Mouse (Mus musculus) left cerebral cortex, adult 2 months (tissue): ENCODE results near the gene Nudt15. TPM values are rescaled to one million over a fixed set of nuclear protein-coding genes. Genes with fewer than 3 reads are reported as not detected.
"Not testable (repeated sequence)": the region's sequence is repeated elsewhere in the genome, so short reads cannot be mapped to it uniquely, and the experiment has no call there.

Experiments used
- DNase-seq, 2 experiments: peaks; one replicate each; pipeline ENCODE4 v3.0.0; 2021 to 2022; ENCODE audit warnings: low spot score in 2 of 2, mixed read lengths in 1 of 2; ENCODE audit errors: extremely low spot score in 1 of 2
- H3K27ac ChIP-seq: fragments of 200-600 bp; 2 replicates; pipeline ENCODE4 v1.8.1; 2022
- H3K4me3 ChIP-seq: fragments of 200-600 bp; 2 replicates; pipeline ENCODE4 v1.8.1; 2022
- CTCF ChIP-seq: fragments of 200-600 bp; IDR thresholded peaks from 2 replicates; pipeline ENCODE4 v1.8.1; 2022; ENCODE audit warnings: antibody characterized with exemption, mild to moderate bottlenecking, moderate library complexity
- intact Hi-C: fragments of 180-260 bp; cut with DNase I; formaldehyde crosslinking; loops from one replicate; pipeline ENCODE4 v1.15.1; 2025
- total RNA-seq, 2 experiments: library from RNA; stranded (reverse); gene quantifications; 2 replicates each; pipeline ENCODE4 v1.2.3; 2021

Gene Nudt15
- total RNA-seq, 2 experiments from 2014 or later, result 5.2 to 6.0 TPM

DNA sequence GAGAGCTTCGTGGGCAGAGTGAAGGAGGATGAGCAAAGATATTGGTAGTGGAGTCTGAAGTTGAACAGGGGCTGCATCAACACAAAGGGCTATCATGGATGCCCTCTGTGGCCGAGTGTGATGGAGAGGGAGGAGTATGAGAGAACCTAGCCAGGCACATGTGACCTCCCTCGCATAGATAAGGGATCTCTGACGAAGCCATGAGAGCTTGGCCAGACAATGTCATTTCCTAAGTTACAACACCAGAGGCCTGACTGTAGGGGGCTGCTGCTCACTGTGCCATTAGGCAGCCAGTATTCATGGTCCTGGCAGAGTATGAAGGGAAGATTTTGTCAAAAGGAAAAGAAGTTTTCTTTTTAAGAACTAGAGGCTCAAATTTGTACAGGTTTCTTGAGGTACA is 1.0 kb downstream of the Nudt15 start:
- Histone ChIP-seq H3K27ac (no peak overlapping the region), H3K4me3 (no peak overlapping the region)
- intact Hi-C loops, result no loop called here
- no peak for TF ChIP-seq CTCF
- DNase-seq, result no peak

DNA sequence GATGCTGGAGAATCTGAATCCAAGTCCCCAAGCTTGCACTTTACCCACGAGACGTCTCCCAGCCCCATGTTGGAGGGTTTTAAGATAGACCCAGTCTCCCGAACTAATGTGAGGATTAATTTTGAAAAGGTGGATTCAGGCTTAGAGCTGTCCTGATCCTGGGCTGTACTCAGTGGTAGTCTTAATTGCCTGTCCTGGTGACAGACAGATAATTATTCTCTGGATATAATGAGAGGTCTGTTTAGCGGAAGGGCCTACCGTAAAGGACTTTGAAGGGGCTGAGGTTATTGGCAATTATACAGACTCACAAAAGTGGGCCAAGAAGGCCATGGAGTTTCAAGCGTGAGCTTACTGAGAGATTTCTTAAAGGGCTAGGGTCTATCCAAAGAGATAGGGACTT is 4.3 kb downstream of the Nudt15 start:
- TF ChIP-seq CTCF, result no peak
- no peak overlapping the region for H3K27ac ChIP-seq

DNA sequence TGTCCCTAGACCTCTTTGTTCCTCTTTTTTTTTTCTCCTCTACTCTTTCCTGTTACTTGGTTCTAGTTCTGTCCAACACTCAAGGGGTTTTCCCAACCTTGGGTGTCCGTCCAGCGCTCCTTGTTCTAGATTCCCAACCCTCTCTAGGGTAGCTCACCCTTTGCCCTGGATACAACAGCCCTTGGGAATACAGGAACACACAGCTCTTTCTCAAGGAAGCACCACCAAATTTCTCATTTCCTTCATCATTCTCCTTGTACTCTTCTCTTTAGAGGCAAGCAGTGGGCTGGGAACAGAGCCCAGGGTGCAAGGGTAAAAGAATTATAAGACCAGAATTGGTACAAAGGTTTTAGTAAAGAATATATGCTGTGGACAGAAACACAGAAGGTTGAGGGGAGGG is 12.4 kb downstream of the Nudt15 start:
- intact Hi-C loops, result loop anchor here (10.0 kb wide), 1 partner anchor 1449 kb away; no protein-coding TSS in a partner anchor
- TF ChIP-seq CTCF, result no peak
- no peak for DNase-seq

More for the DNA sequence above, 4.3 kb downstream of the Nudt15 start:
- H3K4me3 ChIP-seq, result no peak overlapping the region
- intact Hi-C loops, result no loop called here
- no peak for DNase-seq

DNA sequence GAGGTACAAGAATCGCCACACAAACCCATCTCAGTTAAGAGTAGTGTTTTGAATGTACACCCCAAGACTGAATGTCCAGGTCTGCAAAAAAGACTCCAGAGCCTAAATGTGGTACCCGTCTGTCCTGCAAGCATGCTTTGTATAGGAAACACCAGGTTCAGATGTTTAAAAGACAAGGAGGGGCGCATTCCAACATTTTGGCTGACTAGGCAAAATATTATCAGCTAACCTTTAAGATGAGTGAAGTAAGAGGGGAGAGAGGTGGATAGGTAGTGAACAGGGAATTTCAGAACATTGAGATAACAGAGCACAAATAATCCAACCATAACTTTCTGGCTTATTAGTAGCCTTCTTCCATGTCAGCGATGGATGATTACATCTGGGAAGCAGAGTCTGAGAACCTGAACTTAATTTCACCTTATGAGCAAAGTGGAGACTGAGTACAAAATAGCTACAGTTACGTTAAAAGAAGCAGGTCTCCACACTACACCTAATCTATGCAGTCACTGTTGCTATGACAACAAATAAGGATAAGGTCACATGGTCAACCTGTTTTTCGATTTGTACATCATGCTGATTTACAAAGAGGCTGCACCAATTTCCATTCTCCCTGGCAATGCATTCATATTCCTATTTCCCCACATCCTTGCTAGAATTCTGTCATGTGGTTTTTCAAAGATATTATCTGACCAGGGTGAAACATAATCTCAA is 14.1 kb downstream of the Nudt15 start:
- intact Hi-C loops, result loop anchor here (10.0 kb wide), 1 partner anchor 1451 kb away; no protein-coding TSS in a partner anchor
- no peak overlapping the region for H3K27ac ChIP-seq
- no peak overlapping the region for H3K4me3 ChIP-seq
- no peak for DNase-seq
- no peak for TF ChIP-seq CTCF

More for the DNA sequence above, 12.4 kb downstream of the Nudt15 start:
- Histone ChIP-seq H3K27ac (no peak overlapping the region), H3K4me3 (no peak overlapping the region)

DNA sequence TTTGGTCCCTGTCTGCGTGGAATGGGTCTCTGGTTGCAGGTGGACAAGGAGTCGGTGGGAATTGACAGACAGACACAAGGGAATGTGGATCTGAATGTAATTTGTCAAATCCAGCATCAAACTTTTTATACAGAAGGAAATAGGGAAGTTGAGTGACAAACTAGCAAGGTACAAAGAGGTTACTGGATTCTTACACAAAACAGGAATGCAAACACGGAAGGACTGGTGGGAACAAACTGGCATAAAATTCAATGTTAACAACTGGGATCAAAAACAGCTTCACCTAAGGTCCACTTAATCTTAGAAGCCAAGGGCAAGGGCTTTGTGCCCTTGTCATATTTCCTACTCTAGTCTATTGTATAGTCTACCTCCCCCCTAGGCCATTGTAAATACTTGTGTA is 19.4 kb downstream of the Nudt15 start:
- H3K4me3 ChIP-seq, H3K27ac ChIP-seq, DNase-seq: not testable (repeated sequence)
- intact Hi-C loops, result loop anchor here (5.0 kb wide), 1 partner anchor 1179 kb away; no protein-coding TSS in a partner anchor

DNA sequence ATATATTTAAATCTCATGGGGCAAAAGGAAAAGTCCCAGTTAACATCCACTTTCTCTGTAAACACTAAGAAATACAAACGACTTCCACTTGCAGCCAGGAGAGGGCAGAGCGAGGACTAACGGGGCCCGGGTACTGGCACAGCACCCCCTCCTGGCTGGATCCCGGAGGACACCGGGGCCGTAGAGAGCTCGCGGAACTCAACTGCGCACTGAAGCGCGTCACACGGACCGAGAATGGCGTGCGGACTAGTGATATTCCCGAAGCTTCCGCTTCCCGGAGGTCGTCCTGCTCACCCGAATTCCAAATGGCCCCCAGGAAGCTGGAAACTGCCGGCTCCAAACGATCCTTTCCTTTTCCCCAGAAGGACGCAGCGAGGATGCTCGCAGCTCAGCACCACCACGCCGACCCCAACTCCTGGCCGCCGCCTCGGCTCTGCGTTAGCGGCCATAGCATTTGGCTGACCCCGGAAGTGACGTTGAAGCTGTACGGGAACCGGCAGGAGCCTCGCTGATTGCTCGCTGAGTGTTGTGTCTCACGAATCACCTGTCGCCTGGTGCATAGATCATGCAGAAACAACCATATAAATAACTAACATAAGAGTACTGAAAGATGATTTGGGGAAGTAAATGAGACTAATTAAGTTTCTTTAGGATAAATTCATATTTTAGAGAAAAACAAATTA is 23.1 kb downstream of the Nudt15 start, which contains the start of gene Sucla2:
Sucla2 (plus strand) TSS at position 554 of the 683 bp plus-strand sequence.
- peak; percentile 99 for TF ChIP-seq CTCF
- Histone ChIP-seq H3K27ac (peak within 1 kb of the TSS; percentile 97), H3K4me3 (peak within 1 kb of the TSS; percentile 65)
- intact Hi-C loops, result loop anchor here (1.0 to 5.0 kb wide), 3 partner anchors 14 to 1182 kb away; partner anchors contain the start of gene Med4
- peak; percentile 93 to 94 for DNase-seq

DNA sequence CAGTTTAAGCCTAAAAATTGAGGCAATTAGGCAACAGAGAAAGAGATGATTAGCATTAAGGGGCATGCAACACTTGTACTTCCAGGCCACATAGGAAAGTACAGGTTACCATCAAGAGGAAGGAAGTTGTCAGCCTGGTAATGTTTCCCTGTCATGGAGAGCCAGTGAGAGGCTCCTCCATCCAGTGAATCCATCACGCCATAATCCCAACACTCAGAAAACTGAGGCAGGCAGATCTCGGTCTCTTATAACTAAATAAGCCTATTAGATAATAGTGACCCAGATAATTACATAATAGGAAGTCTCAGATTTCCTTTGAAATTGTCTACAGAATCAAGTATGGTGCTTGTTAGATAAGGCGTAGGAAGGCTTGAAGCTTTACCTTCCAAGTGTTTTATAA is 23.9 kb downstream of the Nudt15 start:
- no peak for DNase-seq
- H3K27ac ChIP-seq, result peak overlapping the region; percentile 97
- peak overlapping the region; percentile 65; the same call in 1 of the 2 replicates for H3K4me3 ChIP-seq
- no peak for TF ChIP-seq CTCF
- intact Hi-C loops, result loop anchor here (2.0 kb wide), 1 partner anchor 13 kb away; the partner anchor contains the start of gene Med4

DNA sequence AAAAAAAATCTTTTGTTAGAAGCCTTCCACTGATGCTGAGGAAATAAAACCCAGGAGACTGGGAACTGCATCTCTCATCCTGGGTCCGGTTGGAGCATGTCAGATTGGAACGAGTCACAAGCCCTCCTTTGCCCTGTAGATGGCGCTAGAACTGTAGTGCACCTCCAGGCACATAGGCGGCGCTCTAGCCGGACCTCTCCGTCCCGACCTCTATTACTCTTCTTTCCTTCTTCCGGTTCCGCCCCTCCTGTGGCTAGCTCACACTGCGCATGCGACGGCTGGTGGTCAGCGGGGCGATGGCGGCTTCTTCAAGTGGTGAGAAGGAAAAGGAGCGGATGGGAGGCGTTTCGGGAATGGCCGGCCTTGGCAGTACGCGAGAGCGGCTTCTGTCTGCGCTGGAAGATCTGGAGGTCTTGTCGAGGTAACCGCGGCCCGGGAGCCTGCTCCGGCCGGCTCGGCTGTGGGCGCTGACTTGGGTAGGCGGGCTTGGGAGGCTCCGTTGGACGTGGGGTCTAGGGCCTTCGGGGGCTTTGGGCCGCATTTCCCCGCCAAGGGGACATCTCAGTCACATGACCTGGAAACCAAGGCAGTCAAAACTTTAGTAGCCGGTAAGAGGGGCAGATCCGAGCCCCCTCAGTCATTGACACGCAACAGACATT is 38.1 kb downstream of the Nudt15 start, which contains the start of gene Med4:
Med4 (plus strand) TSS at position 261 of the 659 bp plus-strand sequence.
- DNase-seq, result peak; percentile 93 to 98
- intact Hi-C loops, result loop anchor here (2.0 to 10.0 kb wide), 3 partner anchors 15 to 405 kb away; partner anchors contain the start of genes Itm2b and Sucla2
- peak; percentile 100 for TF ChIP-seq CTCF
- Histone ChIP-seq H3K4me3 (peak within 1 kb of the TSS; percentile 85), H3K27ac (peak within 1 kb of the TSS; percentile 41; the same call in 1 of the 2 replicates)

DNA sequence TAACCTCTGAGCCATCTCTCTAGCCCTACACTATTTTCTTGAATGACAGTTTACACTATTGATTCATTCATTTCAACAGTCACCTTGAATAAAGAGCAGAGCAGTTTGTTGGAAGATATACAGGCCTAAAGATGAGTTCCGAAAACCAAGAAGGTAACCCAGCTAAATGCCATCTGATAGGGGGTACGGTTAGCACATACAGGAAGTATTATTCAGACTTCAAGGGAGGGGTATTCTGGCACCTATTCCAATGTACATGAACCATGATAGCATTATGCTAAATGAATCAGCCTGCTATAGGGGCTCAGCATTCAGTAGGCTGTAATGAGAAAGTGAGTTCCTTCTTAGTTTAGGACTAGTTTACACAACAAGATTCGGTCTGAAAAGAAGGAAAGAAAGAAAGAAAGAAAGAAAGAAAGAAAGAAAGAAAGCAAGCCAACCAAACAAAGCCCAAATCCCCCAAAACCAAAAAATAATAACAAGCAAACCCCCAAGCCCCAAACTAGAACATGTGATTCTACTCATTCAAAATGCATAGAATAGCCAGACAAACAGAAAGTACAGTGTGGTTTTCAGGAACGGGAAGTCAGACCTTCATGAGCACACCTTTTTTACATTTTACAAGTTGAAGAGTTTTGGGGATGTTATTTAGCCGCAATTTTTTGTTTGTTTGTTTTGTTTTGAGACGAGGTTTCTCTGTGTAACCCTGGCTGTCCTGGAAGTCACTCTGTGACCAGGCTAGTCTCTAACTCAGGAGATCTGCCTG is 39.2 kb downstream of the Nudt15 start:
- intact Hi-C loops, result loop anchor here (5.0 to 10.0 kb wide), 2 partner anchors 122 to 404 kb away; partner anchors contain the start of gene Itm2b
- no peak for TF ChIP-seq CTCF
- no peak for DNase-seq
- no peak overlapping the region for H3K4me3 ChIP-seq
- H3K27ac ChIP-seq, result no peak overlapping the region

DNA sequence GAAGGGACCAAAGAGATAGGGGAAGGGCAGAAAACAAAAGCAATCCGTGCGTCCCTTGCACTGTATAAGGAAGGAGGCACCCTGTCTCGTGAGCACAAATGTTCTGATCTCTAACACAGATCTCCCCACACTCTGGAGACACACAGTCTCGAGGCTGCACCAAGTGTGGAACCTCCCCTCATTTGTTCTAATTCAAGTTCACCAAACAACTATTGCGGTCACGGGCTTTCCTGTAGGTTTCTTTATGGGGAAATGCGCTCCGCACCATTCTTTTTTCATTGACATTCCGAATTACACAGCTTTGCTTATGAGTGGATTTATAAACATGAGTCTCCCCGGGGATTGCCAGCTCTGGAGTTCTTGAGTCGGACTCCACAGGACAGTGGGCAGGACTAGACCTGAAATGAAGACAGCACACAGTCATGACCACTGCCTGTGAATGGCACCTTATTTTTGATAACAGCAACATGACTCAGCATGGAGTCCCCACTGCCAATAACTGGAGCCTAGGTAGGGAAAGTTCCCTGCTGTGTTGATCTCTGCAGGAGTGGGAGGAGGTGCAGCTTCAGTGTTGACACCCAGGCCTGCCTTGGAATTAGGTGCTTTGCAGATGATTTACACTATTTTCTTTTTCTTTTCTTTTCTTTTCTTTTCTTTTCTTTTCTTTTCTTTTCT is 40.2 kb downstream of the Nudt15 start:
- intact Hi-C loops, result loop anchor here (5.0 to 10.0 kb wide), 2 partner anchors 121 to 403 kb away; partner anchors contain the start of gene Itm2b
- Histone ChIP-seq H3K27ac (0 out of 2 replicates have a peak overlapping the region, but pooled peaks have one; percentile 11), H3K4me3 (no peak overlapping the region)
- no peak for DNase-seq
- no peak for TF ChIP-seq CTCF
